Mouse (Mus musculus) heart, embryonic 16.5 days (tissue): Measurements from ENCODE around the gene Vps26a. TPM values are rescaled to one million over a fixed set of nuclear protein-coding genes. Genes with fewer than 3 reads are reported as not detected.

Source experiments
- ATAC-seq: fragments of 200-750 bp; cut with Nextera tagmentation; replicated peaks from 2 replicates; pipeline ENCODE4 v1.8.0; 2017; ENCODE audit warnings: moderate number of reproducible peaks; ENCODE audit not compliant: insufficient read depth, low FRiP score; ENCODE audit errors: extremely low read depth
- H3K27ac ChIP-seq: fragments of 300-500 bp; sonication (generic); 2 replicates; pipeline ENCODE4 v1.5.1; 2014; ENCODE audit warnings: mild to moderate bottlenecking, low read length, control low read depth, moderate library complexity
- H3K27me3 ChIP-seq: fragments of 300-500 bp; sonication (generic); 2 replicates; pipeline ENCODE4 v1.6.1; 2014; ENCODE audit warnings: low read length, mixed read lengths; ENCODE audit not compliant: control insufficient read depth, insufficient read depth
- H3K36me3 ChIP-seq: fragments of 300-500 bp; sonication (generic); 2 replicates; pipeline ENCODE4 v1.6.1; 2014; ENCODE audit not compliant: control insufficient read depth, insufficient read depth
- H3K4me1 ChIP-seq: fragments of 300-500 bp; sonication (generic); 2 replicates; pipeline ENCODE4 v1.6.1; 2014; ENCODE audit warnings: low read length, mixed read lengths; ENCODE audit not compliant: control insufficient read depth, insufficient read depth
- H3K4me2 ChIP-seq: fragments of 300-500 bp; sonication (generic); 2 replicates; pipeline ENCODE4 v1.6.1; 2014; ENCODE audit warnings: low read depth, mild to moderate bottlenecking, control low read depth, low read length
- H3K4me3 ChIP-seq: fragments of 300-500 bp; sonication (generic); 2 replicates; pipeline ENCODE4 v1.5.1; 2014; ENCODE audit warnings: mild to moderate bottlenecking, control low read depth, low read length
- H3K9ac ChIP-seq: fragments of 300-500 bp; sonication (generic); 2 replicates; pipeline ENCODE4 v1.6.1; 2014; ENCODE audit warnings: low read length, control low read depth
- H3K9me3 ChIP-seq: fragments of 300-500 bp; sonication (generic); replicated peaks from 2 replicates; pipeline ENCODE4 v1.6.1; 2016; ENCODE audit warnings: low read length; ENCODE audit not compliant: control insufficient read depth
- WGBS: fragments of 180-500 bp; shearing (Covaris S2); extraction: QIAGEN DNeasy Blood & Tissue Kit; methylation state at CpG from one replicate; pipeline ENCODE4 v1.1.7; 2014; 5-methylcytosine and 5-hydroxymethylcytosine counted together
- polyA plus RNA-seq: library from polyadenylated mRNA; unstranded; fragments of >200 nt; fragmentation: Nextera tagmentation; extraction: Ambion mirVana; gene quantifications from 2 replicates; pipeline ENCODE4 v1.2.1, GENCODE M21; 2015

Vps26a gene
- 73.4 and 80.2 TPM in 2 replicates for polyA plus RNA-seq

DNA sequence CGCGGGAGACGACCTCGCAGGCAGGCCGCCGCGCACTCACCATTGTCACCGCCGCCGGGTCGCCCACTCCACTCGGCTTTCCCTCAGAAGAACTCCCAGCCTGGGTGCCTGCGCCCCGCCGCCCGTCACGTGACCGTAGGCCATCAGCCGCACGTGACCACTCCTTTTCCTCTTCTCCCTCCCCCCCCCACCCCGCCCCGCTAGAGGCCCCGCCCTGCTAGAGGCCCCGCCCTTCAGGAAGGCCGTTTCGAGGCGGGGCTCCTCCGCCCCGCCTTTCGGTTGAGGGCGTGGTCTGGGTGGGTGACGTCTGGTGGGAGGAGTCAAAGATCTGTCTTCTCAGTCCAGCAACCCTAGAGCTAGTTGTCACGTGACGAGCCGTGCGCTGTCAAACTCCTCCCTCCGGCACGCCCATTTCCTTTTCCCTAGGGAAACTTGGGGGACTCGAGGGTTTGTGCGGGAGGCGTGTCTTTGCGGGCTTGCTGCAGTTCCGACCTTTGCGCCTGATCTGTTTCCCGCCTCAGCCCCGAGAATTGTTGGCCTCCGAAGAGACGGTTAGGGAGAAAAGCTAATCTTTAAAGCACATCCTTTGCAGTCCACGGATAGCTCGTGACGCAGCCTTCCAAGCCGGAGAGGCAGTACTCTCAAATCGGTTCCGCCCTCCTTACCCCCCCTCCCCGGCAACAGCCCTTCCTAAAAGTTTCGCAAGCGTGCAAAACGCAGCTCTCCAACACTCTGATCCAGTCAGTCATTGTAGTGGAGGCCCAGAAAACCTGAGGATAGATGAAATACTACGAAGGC is at the start of gene Vps26a:
Gene Vps26a (minus strand): TSS at position 188 of the 798 bp plus-strand sequence.
- peak; percentile 93 for ATAC-seq
- Histone ChIP-seq H3K9me3 (no peaks in the 10 kb centered on the region), H3K4me2 (peak within 1 kb of the TSS; percentile 85), H3K9ac (peak within 1 kb of the TSS; percentile 93), H3K27ac (peak within 1 kb of the TSS; percentile 82), H3K36me3 (no peaks in the 10 kb centered on the region), H3K4me1 (peaks cover 7% of the 10 kb centered on the region; the same call in 1 of the 2 replicates), H3K4me3 (peak within 1 kb of the TSS; percentile 93), H3K27me3 (no peaks in the 10 kb centered on the region)
- under 1% methylated on average over 54 of the region's 59 CpGs for whole genome bisulfite sequencing

- no peaks in the 10 kb centered on the region for H3K27me3 ChIP-seq
- H3K36me3 ChIP-seq, result no peaks in the 10 kb centered on the region
- H3K4me2 ChIP-seq, result no peak overlapping the region
- no peaks in the 10 kb centered on the region for H3K9me3 ChIP-seq
- H3K9ac ChIP-seq, result no peak overlapping the region
- WGBS, result 73% methylated on average over 7 of the region's 7 CpGs
- H3K4me1 ChIP-seq, result peaks cover 2% of the 10 kb centered on the region; the same call in 1 of the 2 replicates
- ATAC-seq, result no peak
- H3K27ac ChIP-seq, result no peak overlapping the region
- no peak overlapping the region for H3K4me3 ChIP-seq
Observed at GRCm38 (mm10) chr10:62534509-62534908, 47.9 kb upstream of the Vps26a start.

DNA sequence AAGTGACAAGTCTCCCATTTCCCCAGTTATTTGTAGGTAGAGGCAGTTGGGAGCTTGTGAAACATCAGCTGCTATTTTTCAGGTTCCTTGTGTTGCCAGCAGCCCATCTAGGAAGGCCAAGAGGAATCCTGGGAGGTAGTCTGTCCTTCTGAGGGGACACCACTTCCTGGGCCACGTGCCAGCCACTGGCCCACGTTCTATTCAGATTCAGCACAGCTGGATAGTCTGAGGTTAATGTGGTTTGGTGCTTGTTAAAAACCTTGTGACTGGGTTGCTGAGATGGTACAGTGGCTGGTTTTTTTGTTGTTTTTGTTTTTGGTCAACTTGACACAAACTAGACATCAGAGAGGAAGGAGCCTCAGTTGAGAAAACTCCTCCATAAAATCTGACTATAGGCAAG is 46.2 kb upstream of the Vps26a start:
- H3K4me1 ChIP-seq, result peaks cover 2% of the 10 kb centered on the region; the same call in 1 of the 2 replicates
- 36% methylated on average over 2 of the region's 2 CpGs for WGBS
- H3K9me3 ChIP-seq, result no peaks in the 10 kb centered on the region
- H3K36me3 ChIP-seq, result no peaks in the 10 kb centered on the region
- ATAC-seq, result no peak
- no peak overlapping the region for H3K4me2 ChIP-seq
- H3K27me3 ChIP-seq, result no peaks in the 10 kb centered on the region
- H3K4me3 ChIP-seq, result no peak overlapping the region
- no peak overlapping the region for H3K9ac ChIP-seq
- H3K27ac ChIP-seq, result no peak overlapping the region

GRCm38 (mm10) chr10:62530183-62530582 is 43.6 kb upstream of the Vps26a start:
- 54% methylated on average over 9 of the region's 9 CpGs for WGBS
- Histone ChIP-seq H3K9ac (no peak overlapping the region), H3K27ac (no peak overlapping the region), H3K4me1 (peaks cover 2% of the 10 kb centered on the region; the same call in 1 of the 2 replicates), H3K27me3 (no peaks in the 10 kb centered on the region), H3K36me3 (no peaks in the 10 kb centered on the region), H3K4me2 (no peak overlapping the region), H3K9me3 (no peaks in the 10 kb centered on the region), H3K4me3 (no peak overlapping the region)
- ATAC-seq, result no peak

- Histone ChIP-seq H3K4me3 (no peak within 1 kb of the TSS), H3K36me3 (no peaks in the 10 kb centered on the region), H3K9ac (no peak within 1 kb of the TSS), H3K27ac (no peak within 1 kb of the TSS), H3K9me3 (no peaks in the 10 kb centered on the region), H3K4me2 (no peak within 1 kb of the TSS), H3K4me1 (0 out of 2 replicates have a peak, but pooled peaks cover 2% of the 10 kb centered on the region), H3K27me3 (no peaks in the 10 kb centered on the region)
- 82% methylated on average over 14 of the region's 14 CpGs for WGBS
- ATAC-seq, result no peak
Observed at GRCm38 (mm10) chr10:62527351-62527750, 40.7 kb upstream of the Vps26a start, which contains the start of gene Srgn. Gene Srgn, minus strand, starts transcription at chr10:62527451.

- WGBS, result 70% methylated on average over 7 of the region's 7 CpGs
Observed at GRCm38 (mm10) chr10:62522346-62522950, 35.8 kb upstream of the Vps26a start.

GRCm38 (mm10) chr10:62521763-62522162 is 35.2 kb upstream of the Vps26a start:
- Histone ChIP-seq H3K27ac (no peak overlapping the region), H3K36me3 (no peaks in the 10 kb centered on the region), H3K9me3 (no peaks in the 10 kb centered on the region), H3K9ac (no peak overlapping the region), H3K4me2 (no peak overlapping the region), H3K4me3 (no peak overlapping the region), H3K4me1 (no peaks in the 10 kb centered on the region), H3K27me3 (no peaks in the 10 kb centered on the region)
- ATAC-seq, result no peak
- WGBS, result 27% methylated on average over 4 of the region's 4 CpGs

More at GRCm38 (mm10) chr10:62522346-62522950, 35.8 kb upstream of the Vps26a start:
- ATAC-seq, result no peak
- no peak overlapping the region for H3K27ac ChIP-seq
- no peak overlapping the region for H3K4me2 ChIP-seq
- no peaks in the 10 kb centered on the region for H3K9me3 ChIP-seq
- no peaks in the 10 kb centered on the region for H3K4me1 ChIP-seq
- H3K36me3 ChIP-seq, result no peaks in the 10 kb centered on the region
- H3K27me3 ChIP-seq, result no peaks in the 10 kb centered on the region
- no peak overlapping the region for H3K4me3 ChIP-seq
- H3K9ac ChIP-seq, result no peak overlapping the region

DNA sequence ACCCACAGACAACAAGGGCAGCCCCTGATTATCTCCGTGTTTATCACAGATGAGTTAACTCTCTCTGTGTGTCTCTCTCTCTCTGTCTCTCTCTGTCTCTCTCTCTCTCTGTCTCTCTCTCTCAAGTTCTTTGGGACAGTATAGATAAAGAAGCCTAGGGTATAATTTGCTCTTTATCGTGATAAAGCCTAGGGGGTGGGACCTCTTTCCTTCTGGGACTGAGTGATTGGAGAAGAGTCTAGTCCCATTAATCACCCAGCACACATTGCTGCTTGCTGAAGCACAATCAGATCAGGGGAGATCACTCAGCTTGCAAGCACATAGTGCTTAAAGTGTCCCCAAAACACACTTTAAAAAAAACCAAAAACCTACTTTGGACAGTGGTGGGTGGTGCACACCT is 34.3 kb upstream of the Vps26a start:
- no peak for ATAC-seq
- Histone ChIP-seq H3K9me3 (no peaks in the 10 kb centered on the region), H3K4me1 (no peaks in the 10 kb centered on the region), H3K4me2 (no peak overlapping the region), H3K36me3 (no peaks in the 10 kb centered on the region), H3K27me3 (no peaks in the 10 kb centered on the region), H3K9ac (no peak overlapping the region), H3K4me3 (no peak overlapping the region), H3K27ac (no peak overlapping the region)
- WGBS, result 52% methylated on average over 2 of the region's 2 CpGs

DNA sequence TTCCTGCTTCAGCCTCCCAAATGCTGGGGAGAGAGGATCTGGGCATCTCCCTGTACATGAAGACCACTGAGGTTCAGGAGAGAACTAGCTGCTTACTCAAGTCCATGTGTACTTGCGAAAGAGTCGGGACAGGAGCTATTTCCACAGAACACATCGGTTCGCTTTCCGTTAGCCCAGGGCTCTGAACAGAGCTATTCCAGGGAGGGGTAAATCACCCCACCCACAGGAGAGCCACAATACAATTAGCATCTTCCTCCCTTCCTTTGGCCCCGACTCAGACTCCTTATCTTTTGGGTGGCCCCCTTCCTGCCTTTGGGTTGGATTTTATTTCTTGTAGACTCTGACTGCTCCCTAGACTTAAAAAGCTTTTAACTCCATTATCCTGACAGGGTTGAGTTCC is 30.9 kb upstream of the Vps26a start:
- Histone ChIP-seq H3K27me3 (no peaks in the 10 kb centered on the region), H3K4me1 (no peaks in the 10 kb centered on the region), H3K4me2 (no peak overlapping the region), H3K9me3 (no peaks in the 10 kb centered on the region), H3K9ac (no peak overlapping the region), H3K27ac (no peak overlapping the region), H3K4me3 (no peak overlapping the region), H3K36me3 (no peaks in the 10 kb centered on the region)
- 69% methylated on average over 6 of the region's 6 CpGs for WGBS
- no peak for ATAC-seq
